Comparison of ENCODE assay signal across 7 mouse cellular contexts in genomic region chr10:3534445-3534844, GRCm38 (mm10). TPM values are rescaled to one million over a fixed set of nuclear protein-coding genes. Genes with fewer than 3 reads are reported as not detected.
DNase-seq lines count a peak whose midpoint lies in the region; ATAC-seq and TF ChIP-seq lines count a peak whose summit lies in the region.

No protein-coding gene starts in this region.

- 0 out of 2 replicates have a peak, but pooled peaks have one; percentile 28 for ATAC-seq in forebrain, postnatal 0 days
- no peak for ATAC-seq in lung, postnatal 0 days

- peak overlapping the region; percentile 10; the same call in 1 of the 2 replicates for H3K4me3 ChIP-seq in forebrain, postnatal 0 days (ENCODE audit: low read depth, low read length)
- H3K4me3 ChIP-seq in lung, postnatal 0 days (ENCODE audit: low read depth, low read length), result no peak overlapping the region

- H3K9ac ChIP-seq in forebrain, postnatal 0 days, result peak overlapping the region; percentile 31; the same call in 1 of the 2 replicates
- H3K9ac ChIP-seq in lung, postnatal 0 days (replicated peaks; ENCODE audit: low read depth), result no peak overlapping the region

- no peaks in the 10 kb centered on the region for H3K27me3 ChIP-seq in forebrain, postnatal 0 days (ENCODE audit: insufficient read depth, low read length)
- no peaks in the 10 kb centered on the region for H3K27me3 ChIP-seq in lung, postnatal 0 days (replicated peaks; ENCODE audit: insufficient read depth, low read length)
- no peaks in the 10 kb centered on the region for H3K27me3 ChIP-seq in splenic B cell, adult 2 months (ENCODE audit: control insufficient read depth, insufficient read depth, low read length, poor library complexity, severe bottlenecking)

- TF ChIP-seq CTCF in forebrain, postnatal 0 days (IDR thresholded peaks at IDR 0.05; ENCODE audit: low read depth), result peak; percentile 83
- TF ChIP-seq CTCF in lung, postnatal 0 days (IDR thresholded peaks at IDR 0.05), result peak; percentile 77

- TF ChIP-seq EP300 in lung, postnatal 0 days (IDR thresholded peaks at IDR 0.05), result no peak

- WGBS in forebrain, postnatal 0 days, result 3% methylated on average over 7 of the region's 7 CpGs
- 3% methylated on average over 7 of the region's 7 CpGs for WGBS in lung, postnatal 0 days

- H3K27ac ChIP-seq in forebrain, postnatal 0 days (ENCODE audit: low read depth, low read length), result no peak overlapping the region
- no peak overlapping the region for H3K27ac ChIP-seq in lung, postnatal 0 days (ENCODE audit: low read length)

- DNase-seq in thymus, postnatal 0 days (ENCODE audit: low spot score), result peak; percentile 54
- DNase-seq in thymus, postnatal 36 days, result no peak
- DNase-seq in c-Kit-positive CD71-positive TER-119-positive erythroid progenitor cells, embryonic 14.5 days (ENCODE audit: low spot score), result peak; percentile 17
- peak; percentile 84 for DNase-seq in forebrain, postnatal 0 days
- DNase-seq in kidney, adult 8-10 months, result peak; percentile 17 to 58
- peak; percentile 72 for DNase-seq in lung, postnatal 0 days (ENCODE audit: low spot score)
- peak; percentile 57 for DNase-seq in splenic B cell, adult 2 months (ENCODE audit: low read depth, low spot score)

- H3K4me1 ChIP-seq in forebrain, postnatal 0 days (ENCODE audit: insufficient read depth), result no peaks in the 10 kb centered on the region
- H3K4me1 ChIP-seq in lung, postnatal 0 days (ENCODE audit: insufficient read depth, low read depth, low read length), result no peaks in the 10 kb centered on the region

- peak overlapping the region; percentile 49 for H3K4me2 ChIP-seq in forebrain, postnatal 0 days (ENCODE audit: low read depth)
- H3K4me2 ChIP-seq in lung, postnatal 0 days (replicated peaks; ENCODE audit: low read depth, low read length), result no peak overlapping the region

- no peaks in the 10 kb centered on the region for H3K36me3 ChIP-seq in forebrain, postnatal 0 days (ENCODE audit: insufficient read depth)
- H3K36me3 ChIP-seq in lung, postnatal 0 days (ENCODE audit: insufficient read depth, low read length), result no peaks in the 10 kb centered on the region
- H3K36me3 ChIP-seq in splenic B cell, adult 2 months (ENCODE audit: control insufficient read depth, insufficient read depth, low read length, poor library complexity, severe bottlenecking), result no peaks in the 10 kb centered on the region

- no peaks in the 10 kb centered on the region for H3K9me3 ChIP-seq in forebrain, postnatal 0 days (ENCODE audit: low read length)
- H3K9me3 ChIP-seq in lung, postnatal 0 days (ENCODE audit: low read length), result no peaks in the 10 kb centered on the region

RNA-seq across cellular contexts. Expression of gene Iyd, which starts 5.6 kb away (rescaled TPM):
- 0.08 and 0.12 TPM in 2 replicates for polyA plus RNA-seq in thymus, postnatal 0 days (2015; fragmentation: Nextera tagmentation; extraction: Ambion mirVana)
- 0.81 and 1.2 TPM in 2 replicates for total RNA-seq in forebrain, postnatal 0 days (2014; rRNA removed)
- 0.47 and 0.50 TPM in 2 replicates for polyA plus RNA-seq in forebrain, postnatal 0 days (2015; fragmentation: Nextera tagmentation; extraction: Ambion mirVana)
- polyA plus RNA-seq in lung, postnatal 0 days (2015; fragmentation: Nextera tagmentation; extraction: Ambion mirVana), result 4.6 and 5.3 TPM in 2 replicates

Comparison
In these comparisons a context has a peak if more than half of its experiments do, and no peak if none do; other contexts are left out.
1. DNase-seq: peak in thymus, postnatal 0 days (single experiment), c-Kit-positive CD71-positive TER-119-positive erythroid progenitor cells, embryonic 14.5 days (single experiment), forebrain, postnatal 0 days (single experiment), kidney, adult 8-10 months (2 of 2), lung, postnatal 0 days (single experiment) and splenic B cell, adult 2 months (single experiment); none in thymus, postnatal 36 days (0 of 2).